ENCODE assay signal across 20 mouse cellular contexts in genomic region chr16:50944091-50944490, GRCm38 (mm10).
"Had no signal": no experiment of that assay in that cellular context is flagged by ENCODE, and none has a peak within 500 bp of the region (broad histone marks: within the 10 kb centered on the region; RNA-seq: fewer than 3 reads in every experiment).

No protein-coding gene starts in this region.

- H3K9me3 ChIP-seq: lung, embryonic 15.5 days; midbrain, embryonic 13.5 days; midbrain, embryonic 15.5 days; neural tube, embryonic 13.5 days; neural tube, embryonic 15.5 days had no signal

- H3K27me3 ChIP-seq: lung, embryonic 15.5 days; megakaryocyte, embryonic 14.5 days; midbrain, embryonic 13.5 days; midbrain, embryonic 15.5 days; neural tube, embryonic 13.5 days; neural tube, embryonic 15.5 days had no signal

- H3K4me1 ChIP-seq: lung, embryonic 15.5 days; megakaryocyte, embryonic 14.5 days; midbrain, embryonic 13.5 days; midbrain, embryonic 15.5 days; neural tube, embryonic 13.5 days; neural tube, embryonic 15.5 days had no signal

- DNase-seq: liver, postnatal 0 days; lung, adult 2 months; lung, postnatal 14 days; lung, postnatal 36 days; retina, postnatal 1 day; right cerebral cortex, adult 18-20 months; right cerebral cortex, postnatal 25 days; right cerebral cortex, postnatal 4 days; spleen, adult 18-20 months; thymus, adult 18-20 months; thymus, postnatal 14 days; thymus, postnatal 36 days had no signal

- H3K27ac ChIP-seq: lung, embryonic 15.5 days; macrophage; midbrain, embryonic 13.5 days; midbrain, embryonic 15.5 days; neural tube, embryonic 13.5 days; neural tube, embryonic 15.5 days had no signal

- H3K36me3 ChIP-seq: lung, embryonic 15.5 days; midbrain, embryonic 13.5 days; midbrain, embryonic 15.5 days; neural tube, embryonic 13.5 days; neural tube, embryonic 15.5 days had no signal

- H3K4me3 ChIP-seq: lung, embryonic 15.5 days; megakaryocyte, embryonic 14.5 days; midbrain, embryonic 13.5 days; midbrain, embryonic 15.5 days; myocyte; neural tube, embryonic 13.5 days; neural tube, embryonic 15.5 days had no signal

- H3K9ac ChIP-seq: liver, postnatal 0 days; lung, embryonic 15.5 days; midbrain, embryonic 13.5 days; midbrain, embryonic 15.5 days; neural tube, embryonic 13.5 days; neural tube, embryonic 15.5 days had no signal
